Mouse (Mus musculus): ENCODE measurements around the gene Insig2. TPM values are rescaled to one million over a fixed set of nuclear protein-coding genes. Genes with fewer than 3 reads are reported as not detected.

The Insig2 gene
- polyA plus RNA-seq, 1 experiment from 2014 or later = 46.3 TPM

Other genes with a start within 250 kb of the Insig2 start
- gene Ccdc93, start 98.5 kb upstream of the Insig2 start, polyA plus RNA-seq (2015; fragmentation: Nextera tagmentation; extraction: Ambion mirVana) = 12.2 and 14.1 TPM in 2 replicates
- 0.29 and 0.60 TPM in 2 replicates for gene Htr5b, start 195.9 kb upstream of the Insig2 start, polyA plus RNA-seq (2015; fragmentation: Nextera tagmentation; extraction: Ambion mirVana)
- 37.0 and 40.9 TPM in 2 replicates for gene Ddx18, start 235.4 kb upstream of the Insig2 start, polyA plus RNA-seq (2015; fragmentation: Nextera tagmentation; extraction: Ambion mirVana)